Mouse (Mus musculus): ENCODE data around the gene Adgrg3. TPM values are rescaled to one million over a fixed set of nuclear protein-coding genes. Genes with fewer than 3 reads are reported as not detected.

Gene Adgrg3
- total and polyA plus RNA-seq, 3 experiments, result not detected

- Histone ChIP-seq H3K27me3 (replicated peaks) (peaks cover 14% of the 10 kb centered on the region), H3K36me3 (replicated peaks in 1 of 2; ENCODE audit: control insufficient read depth in 1 of 2, insufficient read depth in 1 of 2, low read length in 1 of 2) (peaks cover 0 to 2% of the 10 kb centered on the region in 2 experiments), H3K4me1 (ENCODE audit: control insufficient read depth in 1 of 2, insufficient read depth in 2 of 2) (no peaks in the 10 kb centered on the region; a peak in 1 of 4 replicates), H3K79me2 (replicated peaks; ENCODE audit: control insufficient read depth, extremely low read depth, insufficient read depth, poor library complexity, severe bottlenecking) (no peaks in the 10 kb centered on the region), H3K27ac (ENCODE audit: insufficient read depth, low read depth) (no peak overlapping the region), H3K9ac (ENCODE audit: insufficient read depth, low read depth) (no peak overlapping the region), H3K4me3 (replicated peaks in 1 of 3; ENCODE audit: low read depth in 2 of 3, low read length in 2 of 3, poor library complexity in 1 of 3) (no peak overlapping the region), H3K9me3 (replicated peaks; ENCODE audit: low read length) (no peaks in the 10 kb centered on the region), H3K4me2 (ENCODE audit: insufficient read depth, low read depth, poor library complexity, severe bottlenecking) (no peak overlapping the region)
- no peak for DNase-seq (ENCODE audit: extremely low read depth)
- dilution Hi-C loops (cut with MboI; ENCODE audit: extremely low pct_ligation_motif_present, extremely low pct_unique_long_range_greater_than_20kb, low sequenced_read_pairs), result no loop called here
- in situ Hi-C loops (cut with MboI; ENCODE audit: low pct_ligation_motif_present, low pct_unique_long_range_greater_than_20kb, low sequenced_read_pairs), result no loop called here
- no peak for TF ChIP-seq RAD21 (IDR thresholded peaks at IDR 0.05; ENCODE audit: low read depth, low read length)
- no peak for TF ChIP-seq ETS1 (conservative IDR thresholded peaks at IDR 0.05; ENCODE audit: low read depth, low read length)
- no peak for TF ChIP-seq NRF1 (IDR thresholded peaks at IDR 0.05; ENCODE audit: low read depth, low read length)
- no peak for TF ChIP-seq MYC (IDR thresholded peaks at IDR 0.05; ENCODE audit: low read depth, low read length)
- TF ChIP-seq JUN (IDR thresholded peaks at IDR 0.05; ENCODE audit: insufficient read depth, low read depth, low read length), result no peak
- TF ChIP-seq BHLHE40 (IDR thresholded peaks at IDR 0.05; ENCODE audit: low read depth, low read length), result no peak
Observed at GRCm38 (mm10) chr8:95012442-95012919, 5.0 kb upstream of the Adgrg3 start.

- in situ Hi-C loops (cut with MboI; ENCODE audit: low pct_ligation_motif_present, low pct_unique_long_range_greater_than_20kb, low sequenced_read_pairs) (no loop called here), dilution Hi-C loops (cut with MboI; ENCODE audit: extremely low pct_ligation_motif_present, extremely low pct_unique_long_range_greater_than_20kb, low sequenced_read_pairs) (no loop called here)
- Histone ChIP-seq H3K9ac (ENCODE audit: insufficient read depth, low read depth) (no peak overlapping the region), H3K4me1 (ENCODE audit: control insufficient read depth in 1 of 2, insufficient read depth in 2 of 2) (no peaks in the 10 kb centered on the region), H3K4me3 (replicated peaks in 1 of 3; ENCODE audit: low read depth in 2 of 3, low read length in 2 of 3, poor library complexity in 1 of 3) (no peak overlapping the region), H3K79me2 (replicated peaks; ENCODE audit: control insufficient read depth, extremely low read depth, insufficient read depth, poor library complexity, severe bottlenecking) (no peaks in the 10 kb centered on the region), H3K9me3 (replicated peaks; ENCODE audit: low read length) (no peaks in the 10 kb centered on the region), H3K4me2 (ENCODE audit: insufficient read depth, low read depth, poor library complexity, severe bottlenecking) (no peak overlapping the region), H3K27ac (ENCODE audit: insufficient read depth, low read depth) (no peak overlapping the region), H3K36me3 (replicated peaks in 1 of 2; ENCODE audit: control insufficient read depth in 1 of 2, insufficient read depth in 1 of 2, low read length in 1 of 2) (peaks cover 0 to 2% of the 10 kb centered on the region in 2 experiments), H3K27me3 (replicated peaks) (peaks cover 45% of the 10 kb centered on the region)
- DNase-seq (ENCODE audit: extremely low read depth), result no peak
- TF ChIP-seq NRF1 (IDR thresholded peaks at IDR 0.05; ENCODE audit: low read depth, low read length) (no peak), E2F4 (IDR thresholded peaks at IDR 0.05; ENCODE audit: insufficient replicate concordance, low read depth, low read length) (no peak), POLR2A (IDR thresholded peaks at IDR 0.05; ENCODE audit: low read depth, low read length) (no peak), JUN (IDR thresholded peaks at IDR 0.05; ENCODE audit: insufficient read depth, low read depth, low read length) (no peak), SIN3A (IDR thresholded peaks at IDR 0.05; ENCODE audit: low read length) (no peak), CTCF (conservative IDR thresholded peaks at IDR 0.05 in 1 of 2, IDR thresholded peaks at IDR 0.05 in 1 of 2; ENCODE audit: low read depth in 2 of 2, low read length in 2 of 2) (no peak), EP300 (IDR thresholded peaks at IDR 0.05; ENCODE audit: low read length) (no peak), ELF1 (IDR thresholded peaks at IDR 0.05; ENCODE audit: low read depth, low read length) (no peak), MXI1 (IDR thresholded peaks at IDR 0.05; ENCODE audit: low read depth, low read length) (no peak), USF1 (IDR thresholded peaks at IDR 0.05; ENCODE audit: low read depth, low read length) (no peak), ZKSCAN1 (IDR thresholded peaks at IDR 0.05; ENCODE audit: borderline replicate concordance, low read depth, low read length) (no peak), IRF4 (IDR thresholded peaks at IDR 0.05; ENCODE audit: low read depth, low read length) (no peak), ZMIZ1 (IDR thresholded peaks at IDR 0.05; ENCODE audit: low read depth, low read length) (no peak), RAD21 (IDR thresholded peaks at IDR 0.05; ENCODE audit: low read depth, low read length) (no peak), NELFE (IDR thresholded peaks at IDR 0.05; ENCODE audit: low read depth, low read length) (no peak), PAX5 (IDR thresholded peaks at IDR 0.05; ENCODE audit: low read length) (no peak), SMC3 (IDR thresholded peaks at IDR 0.05; ENCODE audit: low read depth, low read length) (no peak), ZNF384 (IDR thresholded peaks at IDR 0.05; ENCODE audit: low read depth, low read length) (no peak), CHD2 (IDR thresholded peaks at IDR 0.05; ENCODE audit: low read length) (no peak)
Observed at GRCm38 (mm10) chr8:95015866-95016265, 1.6 kb upstream of the Adgrg3 start.
